Mouse (Mus musculus) c-Kit-negative CD71-positive TER-119-positive erythroid progenitor cells, embryonic 14.5 days (primary cell): ENCODE results near the gene Erg.

Source experiments
- DNase-seq: peaks from one replicate; pipeline ENCODE4 v3.0.0-alpha.2; 2013; ENCODE audit warnings: low read depth, low spot score

Erg gene

DNA sequence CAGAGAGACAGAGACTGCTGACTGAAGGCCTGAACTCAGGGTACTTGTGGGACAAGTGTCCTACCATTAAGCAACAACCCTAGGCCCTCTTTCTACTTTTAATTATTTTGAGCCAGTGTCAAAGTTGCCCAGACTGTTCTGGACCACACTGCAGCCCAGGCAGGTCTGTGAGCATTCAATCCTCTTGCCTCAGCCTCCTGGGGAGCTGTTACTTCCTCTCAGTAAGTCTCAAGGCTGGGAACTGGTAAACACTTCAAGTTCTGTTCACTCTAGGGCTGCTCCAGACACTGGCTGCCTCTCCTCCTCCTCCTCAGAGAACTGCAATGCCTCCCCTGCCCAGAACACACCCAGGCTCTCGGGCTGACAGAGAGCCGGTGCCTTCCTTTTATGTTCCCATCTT lies 140.0 kb downstream of the Erg start:
- no peak for DNase-seq

GRCm38 (mm10) chr16:95442023-95442422 lies 144.4 kb downstream of the Erg start:
- DNase-seq: no peak

DNA sequence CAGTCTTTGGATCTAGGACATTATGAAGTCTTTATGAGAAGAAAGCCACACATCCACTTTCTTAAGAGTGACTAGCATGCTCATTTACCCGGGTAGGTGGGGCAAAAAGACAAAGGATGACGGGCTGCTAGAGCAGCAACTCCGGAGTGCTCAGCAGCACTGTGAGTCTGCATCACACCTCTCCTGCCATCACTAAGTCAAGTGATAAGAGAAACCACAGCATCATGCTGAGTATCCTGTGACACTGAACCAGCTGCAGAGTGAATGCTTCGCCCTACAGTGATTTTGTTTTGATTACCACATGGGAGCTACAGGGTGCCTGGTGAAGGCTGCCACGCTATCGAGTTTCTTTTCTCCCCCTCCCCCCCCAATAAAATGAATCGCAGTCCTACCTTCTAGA lies 145.2 kb downstream of the Erg start:
- DNase-seq: no peak

DNA sequence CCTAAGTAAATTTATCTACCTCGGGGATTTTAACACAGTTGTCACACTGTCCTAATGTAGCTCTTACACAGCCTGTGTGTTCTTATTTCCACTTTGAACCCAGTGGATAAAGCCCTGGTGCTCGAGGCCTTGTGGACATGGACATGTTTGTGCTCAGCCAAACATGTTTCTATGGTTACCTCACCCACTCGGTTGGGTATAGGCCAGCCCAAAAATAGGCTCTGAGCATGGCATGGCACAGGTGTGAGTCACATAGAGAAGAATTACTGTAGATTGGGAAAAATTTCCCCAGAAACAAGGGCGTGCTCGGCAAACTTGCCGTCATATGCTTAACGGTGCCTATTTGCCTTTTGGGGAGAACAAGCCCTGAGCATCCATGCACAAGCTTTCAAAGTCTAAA lies 146.1 kb downstream of the Erg start:
- DNase-seq: no peak

- DNase-seq: no peak
Observed at GRCm38 (mm10) chr16:95439794-95440193, 146.6 kb downstream of the Erg start.

GRCm38 (mm10) chr16:95438848-95439540 lies 147.4 kb downstream of the Erg start:
- no peak for DNase-seq

DNA sequence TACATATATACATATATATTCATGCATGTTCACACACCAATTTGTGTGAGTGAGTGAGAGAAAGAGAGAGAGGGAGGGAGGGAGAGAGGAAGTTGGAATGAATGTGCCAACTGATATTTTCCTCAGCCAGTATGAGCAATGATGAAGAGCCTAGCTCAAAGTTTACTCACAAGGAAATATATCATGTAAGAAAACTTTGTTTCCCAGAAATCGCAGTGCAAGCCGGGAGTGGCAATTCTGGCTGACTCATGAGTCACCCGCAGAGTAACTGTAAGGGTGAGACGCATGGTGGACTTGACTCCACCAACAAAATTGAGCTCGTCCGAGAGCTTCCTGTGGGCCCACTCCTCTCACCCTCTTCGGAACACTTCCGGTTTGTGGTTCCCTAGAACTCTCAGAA lies 149.8 kb downstream of the Erg start:
- DNase-seq: no peak

DNA sequence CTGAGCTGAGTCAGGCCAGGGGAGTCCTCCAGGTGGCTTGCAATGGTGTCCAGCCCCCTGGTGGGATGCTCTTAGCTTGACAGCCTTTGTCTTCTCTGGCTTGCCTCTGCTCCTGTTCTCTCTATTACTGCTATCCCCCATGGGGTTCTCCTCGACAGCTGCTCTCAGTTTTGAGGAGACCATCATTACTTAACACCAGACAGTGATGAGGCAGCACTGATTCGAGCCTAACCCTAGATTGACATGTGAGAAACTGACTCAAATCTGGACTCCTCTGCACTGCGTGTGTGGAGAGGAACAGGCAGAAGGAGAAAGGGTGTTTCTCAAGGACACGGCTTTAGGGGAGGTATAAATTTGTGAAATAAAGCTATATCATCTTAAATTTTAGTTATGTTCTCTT lies 150.3 kb downstream of the Erg start:
- no peak for DNase-seq

GRCm38 (mm10) chr16:95434434-95434833 lies 152.0 kb downstream of the Erg start:
- DNase-seq: no peak

GRCm38 (mm10) chr16:95432540-95432971 lies 153.8 kb downstream of the Erg start:
- DNase-seq: no peak

DNA sequence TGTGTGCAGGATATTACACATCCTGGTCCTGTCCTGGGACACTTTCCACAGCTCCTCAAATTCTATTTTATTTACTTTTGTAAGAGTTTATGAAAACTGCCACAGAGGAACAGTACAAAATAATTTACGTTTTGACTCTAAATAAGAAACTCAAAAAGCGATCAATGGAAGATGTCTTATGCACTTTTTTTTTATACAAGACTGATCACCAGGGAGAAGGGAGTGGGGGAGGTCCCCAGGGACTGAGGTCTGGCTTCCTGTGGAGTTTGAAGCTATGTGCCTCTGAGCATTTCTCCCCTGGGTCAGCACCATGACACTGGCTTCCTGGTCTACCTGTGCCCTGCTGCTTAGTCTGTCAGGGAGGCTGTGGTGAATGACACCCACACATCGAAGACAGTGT lies 156.5 kb downstream of the Erg start:
- DNase-seq: no peak

- DNase-seq: no peak
Observed at GRCm38 (mm10) chr16:95428239-95428638, 158.2 kb downstream of the Erg start.

DNA sequence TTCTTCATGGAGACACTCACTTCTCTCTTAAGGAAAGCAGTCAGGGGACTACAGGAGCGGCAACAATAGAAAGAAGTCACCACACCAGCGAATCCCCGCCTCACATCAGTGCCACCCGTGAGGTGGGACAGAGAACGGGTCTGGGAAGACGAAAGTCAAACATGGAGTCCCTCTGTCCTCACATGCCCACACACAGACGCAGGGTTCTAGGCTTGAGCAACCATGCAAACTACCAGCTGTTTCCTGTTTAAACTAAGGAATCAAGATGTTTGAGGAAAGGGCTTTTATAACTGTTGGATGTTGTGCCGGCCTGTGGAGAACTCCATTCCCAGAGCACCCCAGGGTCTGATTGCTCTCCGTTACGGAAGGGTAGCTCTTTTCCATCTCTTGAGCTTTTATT lies 158.9 kb downstream of the Erg start:
- no peak for DNase-seq

- DNase-seq: no peak
Observed at GRCm38 (mm10) chr16:95422658-95423073, 163.7 kb downstream of the Erg start.

- no peak for DNase-seq
Observed at GRCm38 (mm10) chr16:95421235-95421886, 165.0 kb downstream of the Erg start.

DNA sequence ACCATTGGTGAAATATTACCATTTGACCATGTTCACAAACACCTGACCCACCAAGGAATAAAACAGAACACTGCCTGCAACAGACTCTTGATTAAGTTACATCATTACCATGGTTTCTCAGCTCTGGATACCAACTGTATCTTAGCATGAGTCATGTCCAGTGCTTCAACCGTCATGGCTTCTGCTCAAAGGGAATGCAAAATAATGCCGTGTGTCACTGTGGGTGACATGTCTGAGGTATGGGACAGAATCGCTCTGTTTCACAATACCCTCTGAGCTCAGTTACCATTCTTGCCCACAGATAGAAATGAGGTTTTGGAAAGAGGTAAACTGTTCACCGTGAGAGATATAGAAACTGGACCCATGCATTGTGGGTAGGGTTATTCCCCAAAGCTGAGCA lies 170.5 kb downstream of the Erg start:
- DNase-seq: no peak

DNA sequence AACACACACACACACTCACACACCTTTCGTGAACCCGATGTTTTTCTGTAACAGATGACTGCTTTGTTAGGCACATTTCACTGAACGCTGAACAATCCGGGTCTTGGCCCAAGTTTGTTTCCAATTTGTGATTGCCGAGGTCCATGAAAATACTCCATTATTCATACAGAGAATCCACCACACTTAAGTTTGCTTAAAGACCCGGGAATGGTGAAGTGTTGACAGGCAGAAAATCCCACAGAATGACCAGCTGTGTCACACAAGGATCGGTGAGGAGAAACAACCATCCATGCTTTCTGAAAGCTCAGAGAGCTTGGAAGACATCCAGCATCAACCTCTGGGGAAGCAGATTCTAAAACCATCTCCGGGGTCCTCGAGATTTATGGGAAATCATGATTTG lies 171.0 kb downstream of the Erg start:
- no peak for DNase-seq

DNA sequence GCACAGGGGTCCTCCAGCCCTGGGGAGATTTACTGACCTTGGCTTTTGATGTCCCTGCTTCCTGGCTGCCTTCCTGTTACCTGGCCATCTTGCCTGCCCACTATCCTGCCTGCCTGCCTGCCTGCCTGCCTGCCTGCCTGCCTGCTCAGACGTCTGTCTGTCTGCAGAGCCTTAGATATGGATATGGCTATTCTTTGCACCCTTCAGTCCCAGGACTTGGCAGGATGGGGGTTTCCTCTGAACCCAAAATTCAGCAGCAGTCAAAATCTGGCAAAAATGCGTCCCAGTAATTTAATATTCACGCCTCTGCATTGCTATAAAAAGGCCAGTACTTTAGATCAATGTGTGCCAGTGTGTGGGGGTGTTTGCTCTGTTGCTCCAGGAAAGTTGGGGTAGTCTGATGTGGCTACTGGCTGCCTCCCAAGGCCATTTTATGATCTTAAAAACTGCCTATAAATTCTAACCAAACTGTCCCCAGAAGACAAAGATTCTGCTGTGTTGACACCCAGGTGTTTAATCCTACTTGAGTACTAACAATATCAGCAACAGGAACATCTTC lies 172.9 kb downstream of the Erg start:
- DNase-seq: no peak

DNA sequence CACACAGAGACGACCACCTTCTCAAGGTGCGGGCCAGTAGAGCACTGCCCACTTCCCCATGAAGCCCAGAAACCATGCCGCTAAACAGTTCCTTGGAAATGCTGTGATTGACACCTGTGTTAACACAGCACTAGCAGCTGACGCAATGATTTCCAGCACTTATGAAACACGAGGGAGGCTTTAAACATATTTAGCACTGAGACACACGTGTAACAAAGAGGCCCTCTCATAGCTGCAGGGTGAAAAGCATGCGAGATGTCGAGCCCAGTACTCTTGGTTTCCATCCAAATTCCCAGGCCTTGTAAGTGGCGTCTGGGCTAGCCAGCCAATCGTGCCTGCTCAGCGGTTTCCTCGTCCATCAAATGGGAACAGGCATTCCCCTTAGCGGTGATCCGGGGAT lies 178.3 kb downstream of the Erg start:
- no peak for DNase-seq

DNA sequence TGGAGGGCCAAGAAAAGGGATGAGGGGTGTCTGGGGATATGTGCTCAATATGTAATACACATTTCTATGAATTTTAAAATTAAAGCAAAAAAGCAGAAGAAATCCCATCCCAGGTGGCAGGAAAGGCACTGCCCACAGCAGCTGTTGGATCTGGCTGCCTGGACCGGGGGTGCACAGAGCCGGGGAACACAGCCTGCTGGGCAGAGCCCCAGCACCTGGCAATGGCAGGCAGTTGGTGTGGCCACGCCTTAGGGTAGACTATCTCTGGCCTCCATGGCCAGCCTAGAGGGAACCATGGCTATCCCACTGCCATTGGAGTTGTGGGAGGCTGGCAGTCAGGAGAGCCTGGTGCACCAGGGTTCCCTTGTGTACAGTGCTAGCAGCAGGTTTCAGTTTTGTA lies 180.9 kb downstream of the Erg start:
- no peak for DNase-seq

- DNase-seq: no peak
Observed at GRCm38 (mm10) chr16:95403453-95403852, 182.9 kb downstream of the Erg start.

- no peak for DNase-seq
Observed at GRCm38 (mm10) chr16:95401869-95402268, 184.5 kb downstream of the Erg start.

- DNase-seq: no peak
Observed at GRCm38 (mm10) chr16:95398761-95399343, 187.5 kb downstream of the Erg start.
